15 mouse cellular contexts compared by ENCODE assay signal in genomic region chr8:4348275-4348674, GRCm38 (mm10). TPM values are rescaled to one million over a fixed set of nuclear protein-coding genes. Genes with fewer than 3 reads are reported as not detected.
DNase-seq lines count a peak whose midpoint lies in the region; ATAC-seq and TF ChIP-seq lines count a peak whose summit lies in the region.
"Had no signal": no experiment of that assay in that cellular context is flagged by ENCODE, and none has a peak within 500 bp of the region (broad histone marks: within the 10 kb centered on the region; RNA-seq: fewer than 3 reads in every experiment).

No protein-coding gene starts in this region.

- 0 out of 2 replicates have a peak overlapping the region, but pooled peaks have one; percentile 8 for H3K4me3 ChIP-seq in heart, embryonic 11.5 days (ENCODE audit: low read depth, low read length)
- H3K4me3 ChIP-seq in kidney, embryonic 16.5 days (ENCODE audit: low read length): no peak overlapping the region
- H3K4me3 ChIP-seq in embryonic facial prominence, embryonic 13.5 days: no peak overlapping the region
- no peak overlapping the region for H3K4me3 ChIP-seq in lung, adult 2 months (replicated peaks; ENCODE audit: extremely low read depth, low read depth, low read length)
- H3K4me3 ChIP-seq: hindbrain, embryonic 12.5 days; neural tube, embryonic 13.5 days had no signal

- peak overlapping the region; percentile 52 for H3K4me2 ChIP-seq in heart, embryonic 11.5 days
- peak overlapping the region; percentile 40 for H3K4me2 ChIP-seq in kidney, embryonic 16.5 days (replicated peaks; ENCODE audit: low read depth, low read length)
- H3K4me2 ChIP-seq in embryonic facial prominence, embryonic 13.5 days: peak overlapping the region; percentile 41
- H3K4me2 ChIP-seq: hindbrain, embryonic 12.5 days; neural tube, embryonic 13.5 days had no signal

- TF ChIP-seq CTCF in lung, adult 2 months (IDR thresholded peaks at IDR 0.05; ENCODE audit: insufficient read depth, low read length): no peak

- H3K36me3 ChIP-seq in heart, embryonic 11.5 days (ENCODE audit: control insufficient read depth, insufficient read depth, low read length): no peaks in the 10 kb centered on the region
- H3K36me3 ChIP-seq in kidney, embryonic 16.5 days (ENCODE audit: insufficient read depth, low read length): no peaks in the 10 kb centered on the region
- no peaks in the 10 kb centered on the region for H3K36me3 ChIP-seq in embryonic facial prominence, embryonic 13.5 days
- H3K36me3 ChIP-seq: neural tube, embryonic 13.5 days had no signal

- TF ChIP-seq POLR2A in lung, adult 2 months (IDR thresholded peaks at IDR 0.05; ENCODE audit: borderline replicate concordance, extremely low read depth, low read depth, low read length): no peak

- H3K27ac ChIP-seq in heart, embryonic 11.5 days (ENCODE audit: low read depth, low read length): no peak overlapping the region
- no peak overlapping the region for H3K27ac ChIP-seq in kidney, embryonic 16.5 days (ENCODE audit: low read length)
- no peak overlapping the region for H3K27ac ChIP-seq in embryonic facial prominence, embryonic 13.5 days
- H3K27ac ChIP-seq: hindbrain, embryonic 12.5 days; liver, embryonic 14.5 days; neural tube, embryonic 13.5 days had no signal

- H3K9ac ChIP-seq in heart, embryonic 11.5 days (ENCODE audit: low read depth, low read length): no peak overlapping the region
- H3K9ac ChIP-seq in kidney, embryonic 16.5 days (replicated peaks; ENCODE audit: low read length): no peak overlapping the region
- H3K9ac ChIP-seq in embryonic facial prominence, embryonic 13.5 days: no peak overlapping the region
- H3K9ac ChIP-seq: hindbrain, embryonic 12.5 days; liver, embryonic 14.5 days; neural tube, embryonic 13.5 days had no signal

- DNase-seq in heart, adult 18-20 months: no peak
- DNase-seq in kidney, postnatal 10 days: no peak
- DNase-seq in lung, adult 2 months: no peak
- no peak for DNase-seq in retina, postnatal 1 day
- DNase-seq: adrenal gland, adult 2 months; cerebellum, adult 9-10 months; kidney, adult 2 months; thymus, adult 18-20 months had no signal

- 0 out of 2 replicates have a peak, but pooled peaks cover 4% of the 10 kb centered on the region for H3K4me1 ChIP-seq in heart, embryonic 11.5 days (ENCODE audit: control insufficient read depth, insufficient read depth, low read length)
- 0 out of 2 replicates have a peak, but pooled peaks cover 3% of the 10 kb centered on the region for H3K4me1 ChIP-seq in kidney, embryonic 16.5 days (ENCODE audit: insufficient read depth, low read length)
- peaks cover 9% of the 10 kb centered on the region; the same call in 1 of the 2 replicates for H3K4me1 ChIP-seq in embryonic facial prominence, embryonic 13.5 days
- no peaks in the 10 kb centered on the region for H3K4me1 ChIP-seq in lung, adult 2 months (ENCODE audit: control insufficient read depth, insufficient read depth, low read length)
- H3K4me1 ChIP-seq: hindbrain, embryonic 12.5 days; neural tube, embryonic 13.5 days had no signal

- no peaks in the 10 kb centered on the region for H3K27me3 ChIP-seq in heart, embryonic 11.5 days (ENCODE audit: control insufficient read depth, insufficient read depth, low read length)
- H3K27me3 ChIP-seq in kidney, embryonic 16.5 days (ENCODE audit: insufficient read depth, low read length): no peaks in the 10 kb centered on the region
- no peaks in the 10 kb centered on the region for H3K27me3 ChIP-seq in embryonic facial prominence, embryonic 13.5 days
- H3K27me3 ChIP-seq: hindbrain, embryonic 12.5 days; neural tube, embryonic 13.5 days had no signal

- 24% methylated on average over 12 of the region's 12 CpGs for WGBS in heart, embryonic 11.5 days (ENCODE audit: insufficient replicate concordance)
- WGBS in kidney, embryonic 16.5 days: 33% methylated on average over 12 of the region's 12 CpGs
- 24% methylated on average over 12 of the region's 12 CpGs for WGBS in embryonic facial prominence, embryonic 13.5 days
- 28% methylated on average over 12 of the region's 12 CpGs for WGBS in lung, adult 2 months

- no peak for ATAC-seq in heart, embryonic 11.5 days (replicated peaks; ENCODE audit: insufficient number of reproducible peaks, low FRiP score, low TSS enrichment)
- ATAC-seq in kidney, embryonic 16.5 days (ENCODE audit: low FRiP score, low TSS enrichment): no peak
- ATAC-seq in embryonic facial prominence, embryonic 13.5 days (ENCODE audit: insufficient number of reproducible peaks, insufficient read depth, low FRiP score, low TSS enrichment, low read depth): no peak
- ATAC-seq in megakaryocyte, adult 5-6 weeks (ENCODE audit: poor library complexity, severe bottlenecking): peak; percentile 43

- no peaks in the 10 kb centered on the region for H3K9me3 ChIP-seq in heart, embryonic 11.5 days (replicated peaks; ENCODE audit: control insufficient read depth, low read length)
- no peaks in the 10 kb centered on the region for H3K9me3 ChIP-seq in kidney, embryonic 16.5 days (ENCODE audit: low read length)
- no peaks in the 10 kb centered on the region for H3K9me3 ChIP-seq in embryonic facial prominence, embryonic 13.5 days
- H3K9me3 ChIP-seq: hindbrain, embryonic 12.5 days; neural tube, embryonic 13.5 days had no signal

RNA-seq across cellular contexts. Expression of gene Elavl1, which starts 23.1 kb away (rescaled TPM):
- 207 and 208 TPM in 2 replicates for polyA plus RNA-seq in heart, embryonic 11.5 days (2014; fragmentation: Nextera tagmentation; extraction: Ambion mirVana)
- 10 to 100 TPM; 56.9 to 57.7 TPM for total RNA-seq in heart, adult 18-20 months (2021)
- polyA plus RNA-seq in kidney, embryonic 16.5 days (2015; fragmentation: Nextera tagmentation; extraction: Ambion mirVana): 231 and 245 TPM in 2 replicates
- polyA plus RNA-seq in embryonic facial prominence, embryonic 13.5 days (2015; fragmentation: Nextera tagmentation; extraction: Ambion mirVana): 262 and 263 TPM in 2 replicates
- 86.6 and 92.7 TPM in 2 replicates for total RNA-seq in megakaryocyte, adult 5-6 weeks (2015)
- total RNA-seq in megakaryocyte, adult 5-6 weeks (2017): 46.0 and 59.2 TPM in 2 replicates
- 21.1 and 23.9 TPM in 2 replicates for polyA plus RNA-seq in lung, adult 2 months (2012; rRNA removed)

RNA-seq across cellular contexts. Expression of gene Ccl25, which starts 23.3 kb away (rescaled TPM):
- polyA plus RNA-seq in heart, embryonic 11.5 days (2014; fragmentation: Nextera tagmentation; extraction: Ambion mirVana): 13.4 and 14.2 TPM in 2 replicates
- 1 to 10 TPM; 2.7 to 3.1 TPM for total RNA-seq in heart, adult 18-20 months (2021)
- 15.5 and 20.6 TPM in 2 replicates for polyA plus RNA-seq in kidney, embryonic 16.5 days (2015; fragmentation: Nextera tagmentation; extraction: Ambion mirVana)
- polyA plus RNA-seq in embryonic facial prominence, embryonic 13.5 days (2015; fragmentation: Nextera tagmentation; extraction: Ambion mirVana): 21.0 and 21.1 TPM in 2 replicates
- total RNA-seq in megakaryocyte, adult 5-6 weeks (2015): 14.0 and 18.8 TPM in 2 replicates
- total RNA-seq in megakaryocyte, adult 5-6 weeks (2017): 8.9 and 9.5 TPM in 2 replicates
- 1.6 and 3.6 TPM in 2 replicates for polyA plus RNA-seq in lung, adult 2 months (2012; rRNA removed)
